Mouse (Mus musculus): Measurements from ENCODE around the gene Chn1. TPM values are rescaled to one million over a fixed set of nuclear protein-coding genes. Genes with fewer than 3 reads are reported as not detected.

The Chn1 gene
- total and polyA plus RNA-seq, 3 experiments: 5.0 to 14.1 TPM; not detected in 1

Other genes starting within 250 kb of the Chn1 start
- 5.2 and 7.8 TPM in 2 replicates for gene Wipf1, start 245.6 kb downstream of the Chn1 start, total RNA-seq (2012; rRNA removed)
- gene Wipf1, start 245.6 kb downstream of the Chn1 start, polyA plus RNA-seq (2012; ENCODE audit: insufficient read depth in 1 of 2, insufficient read length in 2 of 2, low read depth in 1 of 2, low replicate concordance in 2 of 2, missing spikeins in 1 of 2): 10 to 100 TPM; 27.1 to 83.9 TPM
- gene Chrna1, start 195.0 kb downstream of the Chn1 start, total RNA-seq (2012; rRNA removed): 0.12 and 0.29 TPM in 2 replicates
- gene Chrna1, start 195.0 kb downstream of the Chn1 start, polyA plus RNA-seq (2012; ENCODE audit: insufficient read depth in 1 of 2, insufficient read length in 2 of 2, low read depth in 1 of 2, low replicate concordance in 2 of 2, missing spikeins in 1 of 2): not detected
- 16.8 and 18.0 TPM in 2 replicates for gene Atf2, start 117.3 kb upstream of the Chn1 start, total RNA-seq (2012; rRNA removed)
- gene Atf2, start 117.3 kb upstream of the Chn1 start, polyA plus RNA-seq (2012; ENCODE audit: insufficient read depth in 1 of 2, insufficient read length in 2 of 2, low read depth in 1 of 2, low replicate concordance in 2 of 2, missing spikeins in 1 of 2): 10 to 100 TPM; 36.7 to 82.3 TPM
- 503 and 520 TPM in 2 replicates for gene Atp5g3, start 136.0 kb upstream of the Chn1 start, total RNA-seq (2012; rRNA removed)
- gene Atp5g3, start 136.0 kb upstream of the Chn1 start, polyA plus RNA-seq (2012; ENCODE audit: insufficient read depth in 1 of 2, insufficient read length in 2 of 2, low read depth in 1 of 2, low replicate concordance in 2 of 2, missing spikeins in 1 of 2): 100 to 1,000 TPM; 199 to 520 TPM

All from MEL (cell line).